Mouse (Mus musculus) cerebellum, adult 11 months (tissue): ENCODE data around the gene Dhh.
A peak's percentile ranks its signal among the peaks of the same experiment; 100 is the strongest.

Source experiments
- DNase-seq: peaks from one replicate; pipeline ENCODE4 v3.0.0; 2022

Dhh gene

DNA sequence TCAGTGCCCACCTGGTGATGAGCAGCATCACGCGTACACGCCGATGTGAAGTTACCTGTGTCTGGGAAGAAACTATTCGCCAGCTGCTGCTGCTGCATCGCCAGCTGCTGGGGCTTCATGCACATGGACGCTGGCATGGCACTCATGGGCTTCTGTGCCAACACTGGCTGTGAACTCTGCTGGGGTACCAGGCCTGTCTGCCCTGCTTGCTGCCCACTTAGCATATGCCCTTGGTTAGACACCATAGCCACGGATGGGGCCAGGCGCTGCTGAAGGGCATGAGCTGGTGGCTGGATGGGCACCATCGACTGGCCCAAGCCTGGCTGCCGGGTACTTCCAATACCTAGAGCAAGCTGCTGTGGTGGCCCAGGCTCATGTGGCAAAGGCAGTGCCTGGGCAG, 49.2 kb downstream of the Dhh start:
- peak; percentile 10 for DNase-seq

DNA sequence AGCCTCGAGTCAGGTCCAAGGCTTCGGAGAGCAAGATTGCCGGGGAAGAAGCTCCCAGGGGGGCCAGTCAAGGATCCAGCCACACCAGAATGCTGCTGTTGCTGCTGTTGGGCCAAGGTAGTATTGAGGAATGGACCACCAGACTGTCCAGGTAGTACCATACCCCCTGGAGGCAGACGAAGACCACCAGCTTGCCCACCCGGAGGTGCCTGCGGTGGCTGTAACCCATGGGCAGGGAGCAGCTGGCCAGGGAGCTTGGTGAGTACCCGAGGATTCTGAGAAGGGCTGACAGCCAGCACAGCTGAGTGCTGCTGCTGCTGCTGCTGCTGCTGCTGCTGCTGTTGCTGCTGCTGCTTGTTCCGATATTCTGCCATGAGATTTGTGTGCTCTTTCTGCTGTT, 52.2 kb downstream of the Dhh start:
- DNase-seq: no peak

DNA sequence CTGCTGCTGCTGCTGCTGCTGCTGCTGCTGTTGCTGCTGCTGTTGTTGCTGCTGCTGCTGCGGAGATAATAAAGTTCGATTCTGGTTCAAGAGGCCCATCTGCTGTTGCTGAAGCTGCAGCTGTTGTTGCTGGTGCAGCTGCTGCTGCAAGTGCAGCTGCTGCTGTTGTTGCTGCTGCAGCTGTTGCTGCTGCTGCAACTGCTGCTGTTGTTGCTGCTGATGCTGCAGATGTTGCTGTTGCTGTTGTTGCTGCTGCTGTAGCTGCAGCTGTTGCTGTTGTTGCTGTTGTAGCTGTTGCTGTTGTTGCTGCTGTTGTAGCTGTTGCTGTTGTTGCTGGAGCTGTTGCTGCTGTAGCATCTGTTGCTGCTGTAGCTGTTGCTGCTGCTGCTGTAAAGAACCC, 53.2 kb downstream of the Dhh start:
- no peak for DNase-seq

DNA sequence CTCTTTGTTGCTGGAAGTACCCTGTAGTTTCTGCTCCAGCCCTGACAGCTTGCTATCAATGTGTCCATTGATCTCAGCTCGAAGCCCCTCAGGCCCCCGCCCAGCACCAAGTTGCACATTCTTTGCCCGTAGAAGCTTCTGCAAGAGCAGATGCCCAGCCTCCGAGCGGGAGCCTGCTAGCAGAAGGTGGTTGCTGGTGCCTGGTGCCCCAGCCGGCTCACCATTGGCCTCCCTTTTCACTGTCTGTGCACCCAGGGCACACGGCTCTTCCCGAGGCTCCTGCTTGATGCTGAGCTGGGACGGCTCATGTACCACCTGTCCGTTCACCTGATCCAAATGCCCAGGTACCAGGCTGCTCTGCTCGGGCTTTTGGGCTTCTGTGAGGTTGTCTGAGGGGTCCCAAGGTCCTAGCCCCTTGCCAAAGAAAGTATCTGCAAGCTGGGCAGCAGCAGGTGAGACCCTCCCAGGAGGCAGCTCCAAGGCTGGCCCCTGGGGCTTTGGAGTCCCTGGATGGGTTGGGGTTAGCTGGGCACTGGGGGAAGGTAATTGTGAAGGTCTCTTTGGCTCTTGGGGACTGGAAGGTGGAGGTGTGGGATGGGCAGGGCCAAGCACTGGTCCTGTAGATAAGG, 54.6 kb downstream of the Dhh start:
- DNase-seq: no peak
